Mouse (Mus musculus): ENCODE measurements around the gene Stat5a. TPM values are rescaled to one million over a fixed set of nuclear protein-coding genes. Genes with fewer than 3 reads are reported as not detected.

The Stat5a gene
- polyA plus RNA-seq, 1 experiment from 2014 or later = 1.8 TPM

- H3K36me3 ChIP-seq (ENCODE audit: control insufficient read depth, insufficient read depth, low read length) = no peaks in the 10 kb centered on the region
- H3K4me2 ChIP-seq (replicated peaks; ENCODE audit: low read depth, low read length) = no peak overlapping the region
- H3K9ac ChIP-seq (ENCODE audit: low read depth, low read length) = no peak overlapping the region
- no peaks in the 10 kb centered on the region for H3K27me3 ChIP-seq (ENCODE audit: control insufficient read depth, insufficient read depth, low read length)
- no peaks in the 10 kb centered on the region for H3K4me1 ChIP-seq (replicated peaks; ENCODE audit: control insufficient read depth, insufficient read depth, low read length)
- no peak overlapping the region for H3K27ac ChIP-seq (ENCODE audit: low read depth, low read length)
- WGBS = 93% methylated on average over 8 of the region's 8 CpGs
- H3K4me3 ChIP-seq (ENCODE audit: low read depth, low read length) = no peak overlapping the region
- no peak for ATAC-seq (ENCODE audit: low FRiP score)
- H3K9me3 ChIP-seq (ENCODE audit: control insufficient read depth, low read length) = no peaks in the 10 kb centered on the region
- no peak for DNase-seq (ENCODE audit: low spot score)
These were observed 16.0 kb upstream of the Stat5a start for GRCm38 (mm10) chr11:100843070-100843669.

GRCm38 (mm10) chr11:100844121-100844520 lies 15.0 kb upstream of the Stat5a start:
- Histone ChIP-seq H3K4me2 (replicated peaks; ENCODE audit: low read depth, low read length) (no peak overlapping the region), H3K27ac (ENCODE audit: low read depth, low read length) (no peak overlapping the region), H3K36me3 (ENCODE audit: control insufficient read depth, insufficient read depth, low read length) (no peaks in the 10 kb centered on the region), H3K27me3 (ENCODE audit: control insufficient read depth, insufficient read depth, low read length) (no peaks in the 10 kb centered on the region), H3K9ac (ENCODE audit: low read depth, low read length) (no peak overlapping the region), H3K4me1 (replicated peaks; ENCODE audit: control insufficient read depth, insufficient read depth, low read length) (0 out of 2 replicates have a peak, but pooled peaks cover 3% of the 10 kb centered on the region), H3K9me3 (ENCODE audit: control insufficient read depth, low read length) (no peaks in the 10 kb centered on the region), H3K4me3 (ENCODE audit: low read depth, low read length) (no peak overlapping the region)
- DNase-seq (ENCODE audit: low spot score) (no peak), ATAC-seq (ENCODE audit: low FRiP score) (no peak)
- 88% methylated on average over 4 of the region's 4 CpGs for WGBS

- no peak overlapping the region for H3K4me3 ChIP-seq (ENCODE audit: low read depth, low read length)
- no peak overlapping the region for H3K27ac ChIP-seq (ENCODE audit: low read depth, low read length)
- no peaks in the 10 kb centered on the region for H3K9me3 ChIP-seq (ENCODE audit: control insufficient read depth, low read length)
- DNase-seq (ENCODE audit: low spot score) (no peak), ATAC-seq (ENCODE audit: low FRiP score) (no peak)
- 0 out of 2 replicates have a peak, but pooled peaks cover 3% of the 10 kb centered on the region for H3K4me1 ChIP-seq (replicated peaks; ENCODE audit: control insufficient read depth, insufficient read depth, low read length)
- WGBS = 88% methylated on average over 6 of the region's 6 CpGs
- no peak overlapping the region for H3K9ac ChIP-seq (ENCODE audit: low read depth, low read length)
- H3K36me3 ChIP-seq (ENCODE audit: control insufficient read depth, insufficient read depth, low read length) = no peaks in the 10 kb centered on the region
- no peaks in the 10 kb centered on the region; the same call in 1 of the 2 replicates for H3K27me3 ChIP-seq (ENCODE audit: control insufficient read depth, insufficient read depth, low read length)
- H3K4me2 ChIP-seq (replicated peaks; ENCODE audit: low read depth, low read length) = no peak overlapping the region
These were observed 13.4 kb upstream of the Stat5a start for GRCm38 (mm10) chr11:100845793-100846192.

- DNase-seq (ENCODE audit: low spot score) (no peak), ATAC-seq (ENCODE audit: low FRiP score) (no peak)
- no peak overlapping the region for H3K9ac ChIP-seq (ENCODE audit: low read depth, low read length)
- no peak overlapping the region for H3K4me3 ChIP-seq (ENCODE audit: low read depth, low read length)
- 92% methylated on average over 4 of the region's 4 CpGs for WGBS
- no peak overlapping the region for H3K4me2 ChIP-seq (replicated peaks; ENCODE audit: low read depth, low read length)
- H3K9me3 ChIP-seq (ENCODE audit: control insufficient read depth, low read length) = no peaks in the 10 kb centered on the region
- no peaks in the 10 kb centered on the region for H3K36me3 ChIP-seq (ENCODE audit: control insufficient read depth, insufficient read depth, low read length)
- no peaks in the 10 kb centered on the region; the same call in 1 of the 2 replicates for H3K27me3 ChIP-seq (ENCODE audit: control insufficient read depth, insufficient read depth, low read length)
- H3K27ac ChIP-seq (ENCODE audit: low read depth, low read length) = no peak overlapping the region
- H3K4me1 ChIP-seq (replicated peaks; ENCODE audit: control insufficient read depth, insufficient read depth, low read length) = peaks cover 5% of the 10 kb centered on the region; the same call in 1 of the 2 replicates
These were observed 11.6 kb upstream of the Stat5a start for GRCm38 (mm10) chr11:100847572-100847971.

- Histone ChIP-seq H3K27ac (ENCODE audit: low read depth, low read length) (no peak overlapping the region), H3K4me1 (replicated peaks; ENCODE audit: control insufficient read depth, insufficient read depth, low read length) (peaks cover 5% of the 10 kb centered on the region; the same call in 1 of the 2 replicates), H3K27me3 (ENCODE audit: control insufficient read depth, insufficient read depth, low read length) (no peaks in the 10 kb centered on the region; the same call in 1 of the 2 replicates), H3K9me3 (ENCODE audit: control insufficient read depth, low read length) (no peaks in the 10 kb centered on the region), H3K36me3 (ENCODE audit: control insufficient read depth, insufficient read depth, low read length) (no peaks in the 10 kb centered on the region), H3K9ac (ENCODE audit: low read depth, low read length) (no peak overlapping the region), H3K4me3 (ENCODE audit: low read depth, low read length) (no peak overlapping the region), H3K4me2 (replicated peaks; ENCODE audit: low read depth, low read length) (no peak overlapping the region)
- ATAC-seq (ENCODE audit: low FRiP score) (no peak), DNase-seq (ENCODE audit: low spot score) (no peak)
- WGBS = 77% methylated on average over 4 of the region's 4 CpGs
These were observed 11.1 kb upstream of the Stat5a start for GRCm38 (mm10) chr11:100848080-100848479.

- WGBS = 72% methylated on average over 6 of the region's 6 CpGs
- H3K9me3 ChIP-seq (ENCODE audit: control insufficient read depth, low read length) = no peaks in the 10 kb centered on the region
- peak overlapping the region; percentile 92 for H3K4me2 ChIP-seq (replicated peaks; ENCODE audit: low read depth, low read length)
- ATAC-seq (ENCODE audit: low FRiP score) (no peak), DNase-seq (ENCODE audit: low spot score) (no peak)
- H3K27ac ChIP-seq (ENCODE audit: low read depth, low read length) = no peak overlapping the region
- H3K9ac ChIP-seq (ENCODE audit: low read depth, low read length) = 0 out of 2 replicates have a peak overlapping the region, but pooled peaks have one; percentile 19
- H3K4me3 ChIP-seq (ENCODE audit: low read depth, low read length) = peak overlapping the region; percentile 96
- H3K4me1 ChIP-seq (replicated peaks; ENCODE audit: control insufficient read depth, insufficient read depth, low read length) = peaks cover 5% of the 10 kb centered on the region; the same call in 1 of the 2 replicates
- H3K36me3 ChIP-seq (ENCODE audit: control insufficient read depth, insufficient read depth, low read length) = no peaks in the 10 kb centered on the region
- H3K27me3 ChIP-seq (ENCODE audit: control insufficient read depth, insufficient read depth, low read length) = no peaks in the 10 kb centered on the region; the same call in 1 of the 2 replicates
These were observed 10.3 kb upstream of the Stat5a start for GRCm38 (mm10) chr11:100848789-100849379.

GRCm38 (mm10) chr11:100849456-100850037 lies 9.6 kb upstream of the Stat5a start:
- Histone ChIP-seq H3K9ac (ENCODE audit: low read depth, low read length) (peak overlapping the region; percentile 95), H3K9me3 (ENCODE audit: control insufficient read depth, low read length) (no peaks in the 10 kb centered on the region), H3K4me3 (ENCODE audit: low read depth, low read length) (peak overlapping the region; percentile 96), H3K36me3 (ENCODE audit: control insufficient read depth, insufficient read depth, low read length) (no peaks in the 10 kb centered on the region), H3K27me3 (ENCODE audit: control insufficient read depth, insufficient read depth, low read length) (no peaks in the 10 kb centered on the region; the same call in 1 of the 2 replicates), H3K27ac (ENCODE audit: low read depth, low read length) (no peak overlapping the region), H3K4me1 (replicated peaks; ENCODE audit: control insufficient read depth, insufficient read depth, low read length) (peaks cover 5% of the 10 kb centered on the region; the same call in 1 of the 2 replicates), H3K4me2 (replicated peaks; ENCODE audit: low read depth, low read length) (peak overlapping the region; percentile 92)
- DNase-seq (ENCODE audit: low spot score) = no peak
- ATAC-seq (ENCODE audit: low FRiP score) = no peak; the same call in 1 of the 2 replicates
- WGBS = 7% methylated on average over 11 of the region's 13 CpGs

- under 1% methylated on average over 43 of the region's 104 CpGs for WGBS
These were observed 8.9 kb upstream of the Stat5a start, which contains the start of gene Stat5b for GRCm38 (mm10) chr11:100850038-100850777. Gene Stat5b (minus strand): TSS chr11:100850724.

More at GRCm38 (mm10) chr11:100850038-100850777, 8.9 kb upstream of the Stat5a start, which contains the start of gene Stat5b:
- peak within 1 kb of the TSS; percentile 92 for H3K4me2 ChIP-seq (replicated peaks; ENCODE audit: low read depth, low read length)
- peak within 1 kb of the TSS; percentile 96 for H3K4me3 ChIP-seq (ENCODE audit: low read depth, low read length)
- peak within 1 kb of the TSS; percentile 95 for H3K9ac ChIP-seq (ENCODE audit: low read depth, low read length)
- DNase-seq (ENCODE audit: low spot score) (peak; percentile 83), ATAC-seq (ENCODE audit: low FRiP score) (peak; percentile 82)
- peaks cover 5% of the 10 kb centered on the region; the same call in 1 of the 2 replicates for H3K4me1 ChIP-seq (replicated peaks; ENCODE audit: control insufficient read depth, insufficient read depth, low read length)
- H3K9me3 ChIP-seq (ENCODE audit: control insufficient read depth, low read length) = no peaks in the 10 kb centered on the region
- no peaks in the 10 kb centered on the region for H3K36me3 ChIP-seq (ENCODE audit: control insufficient read depth, insufficient read depth, low read length)
- peak within 1 kb of the TSS; percentile 77 for H3K27ac ChIP-seq (ENCODE audit: low read depth, low read length)
- H3K27me3 ChIP-seq (ENCODE audit: control insufficient read depth, insufficient read depth, low read length) = no peaks in the 10 kb centered on the region; the same call in 1 of the 2 replicates
